Mouse (Mus musculus) testis, postnatal 10 days (tissue): ENCODE measurements around the gene Eef1a2.

Source experiments
- DNase-seq: peaks from one replicate; pipeline ENCODE4 v3.0.0; 2021; ENCODE audit warnings: low spot score

Eef1a2 gene

GRCm38 (mm10) chr2:181158471-181158870 is 1.7 kb upstream of the Eef1a2 start:
- DNase-seq, result no peak

GRCm38 (mm10) chr2:181157716-181158302 is 995 bp upstream of the Eef1a2 start:
- DNase-seq, result no peak

GRCm38 (mm10) chr2:181157180-181157579 is 366 bp upstream of the Eef1a2 start:
- DNase-seq, result no peak

- no peak for DNase-seq
Observed at GRCm38 (mm10) chr2:181155801-181156200, 1.0 kb downstream of the Eef1a2 start.

GRCm38 (mm10) chr2:181154831-181155415 is 1.9 kb downstream of the Eef1a2 start:
- DNase-seq, result no peak

- DNase-seq, result no peak
Observed at GRCm38 (mm10) chr2:181154361-181154760, 2.5 kb downstream of the Eef1a2 start.

GRCm38 (mm10) chr2:181153837-181154236 is 3.0 kb downstream of the Eef1a2 start:
- peak; percentile 51 for DNase-seq

GRCm38 (mm10) chr2:181153131-181153530 is 3.7 kb downstream of the Eef1a2 start:
- DNase-seq, result no peak

GRCm38 (mm10) chr2:181152701-181153100 is 4.1 kb downstream of the Eef1a2 start:
- DNase-seq, result no peak

- no peak for DNase-seq
Observed at GRCm38 (mm10) chr2:181150281-181150680, 6.5 kb downstream of the Eef1a2 start.

- DNase-seq, result no peak
Observed at GRCm38 (mm10) chr2:181148318-181148955, 8.4 kb downstream of the Eef1a2 start.

- no peak for DNase-seq
Observed at GRCm38 (mm10) chr2:181147546-181148317, 9.1 kb downstream of the Eef1a2 start.

GRCm38 (mm10) chr2:181146976-181147545 is 9.8 kb downstream of the Eef1a2 start:
- no peak for DNase-seq

- DNase-seq, result no peak
Observed at GRCm38 (mm10) chr2:181144675-181145074, 12.1 kb downstream of the Eef1a2 start.

- DNase-seq, result no peak
Observed at GRCm38 (mm10) chr2:181143509-181144276, 13.1 kb downstream of the Eef1a2 start.

GRCm38 (mm10) chr2:181142703-181143135 is 14.1 kb downstream of the Eef1a2 start:
- DNase-seq, result no peak

GRCm38 (mm10) chr2:181139641-181140193 is 17.1 kb downstream of the Eef1a2 start:
- DNase-seq, result no peak

- DNase-seq, result peak; percentile 76
Observed at GRCm38 (mm10) chr2:181136934-181137333, 19.9 kb downstream of the Eef1a2 start.

GRCm38 (mm10) chr2:181135446-181135818 is 21.4 kb downstream of the Eef1a2 start:
- no peak for DNase-seq

- no peak for DNase-seq
Observed at GRCm38 (mm10) chr2:181134591-181135445, 22.0 kb downstream of the Eef1a2 start, which contains the start of gene Kcnq2. Gene Kcnq2 (minus strand): TSS chr2:181135300.
